Mouse (Mus musculus): Measurements from ENCODE around the gene Mettl7a1.
A peak's percentile ranks its signal among the peaks of the same experiment; 100 is the strongest.
"Not testable (repeated sequence)": the region's sequence is repeated elsewhere in the genome, so short reads cannot be mapped to it uniquely, and the experiment has no call there.

Gene Mettl7a1

DNA sequence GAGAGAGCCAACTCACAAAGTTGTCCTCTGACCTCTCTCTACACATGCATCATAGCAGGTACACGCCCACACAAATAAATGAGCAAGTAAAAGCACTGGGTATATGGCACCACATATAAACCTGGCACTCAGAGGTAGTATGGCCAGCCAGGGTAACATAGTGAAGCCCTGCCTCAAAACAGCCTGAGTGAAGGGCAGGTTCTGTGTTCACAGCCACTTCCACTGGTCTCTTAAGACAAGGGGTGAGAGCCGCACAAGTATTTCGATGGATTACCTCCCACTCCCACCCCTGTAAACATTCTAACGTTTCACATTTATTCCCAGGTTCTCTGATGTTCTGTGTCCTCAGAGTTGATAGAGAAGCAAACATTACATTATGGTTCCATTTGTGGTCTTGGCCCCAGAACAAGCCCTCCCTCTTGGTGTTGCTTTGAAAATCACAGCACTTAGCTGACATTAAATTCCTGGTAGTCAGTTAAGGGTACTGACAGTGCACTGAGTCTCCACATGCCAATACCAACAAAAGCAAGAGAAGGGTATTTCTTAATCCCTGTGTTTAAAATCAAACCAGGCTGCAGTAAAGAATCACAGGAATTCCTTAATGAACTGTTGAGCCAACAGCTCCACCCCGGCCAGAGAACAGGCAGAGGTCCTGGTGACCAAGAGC, 37.5 kb downstream of the Mettl7a1 start:
- not testable (repeated sequence) for DNase-seq (ENCODE audit: low read depth, low spot score)

DNA sequence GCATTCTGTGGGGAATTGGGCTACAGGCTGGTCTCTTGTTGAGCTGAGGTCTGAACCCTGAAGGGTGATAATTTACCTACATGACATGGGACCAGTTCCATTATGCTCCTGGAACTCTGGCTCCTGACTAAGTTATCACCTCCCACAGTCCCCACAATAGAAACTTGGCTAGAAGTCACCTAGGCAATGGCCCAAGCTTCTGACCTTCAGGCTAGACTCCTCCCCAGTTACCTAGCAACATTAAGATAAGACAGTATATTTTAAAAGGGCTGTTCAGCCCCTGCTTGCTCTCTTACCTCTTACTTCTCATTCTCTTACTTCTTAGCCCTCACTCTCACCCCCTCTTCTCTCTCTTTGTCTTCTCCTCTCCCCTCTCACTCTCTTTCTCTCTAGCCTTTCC, 41.5 kb downstream of the Mettl7a1 start:
- DNase-seq (ENCODE audit: low read depth, low spot score) = no peak

DNA sequence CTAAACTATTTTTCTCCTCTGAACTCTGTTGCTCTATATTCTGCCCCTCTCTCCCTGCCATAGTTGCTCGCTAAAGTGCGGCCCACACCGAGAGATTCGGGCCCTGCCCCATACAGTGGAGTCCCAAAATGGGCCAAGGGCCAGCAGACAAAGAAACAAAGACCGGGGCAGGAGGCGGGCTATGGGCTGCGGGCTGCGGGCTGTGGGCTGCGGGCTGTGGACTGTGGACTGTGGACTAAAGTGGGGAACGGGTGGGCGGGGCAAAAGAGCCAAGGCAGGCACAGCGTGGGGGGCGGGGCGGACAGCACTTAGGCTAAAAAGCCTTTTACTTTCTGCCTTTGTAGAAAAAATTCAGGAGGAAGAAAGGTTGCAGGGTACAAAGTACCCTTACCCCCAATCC, 42.8 kb downstream of the Mettl7a1 start:
- no peak for DNase-seq (ENCODE audit: low read depth, low spot score)

DNA sequence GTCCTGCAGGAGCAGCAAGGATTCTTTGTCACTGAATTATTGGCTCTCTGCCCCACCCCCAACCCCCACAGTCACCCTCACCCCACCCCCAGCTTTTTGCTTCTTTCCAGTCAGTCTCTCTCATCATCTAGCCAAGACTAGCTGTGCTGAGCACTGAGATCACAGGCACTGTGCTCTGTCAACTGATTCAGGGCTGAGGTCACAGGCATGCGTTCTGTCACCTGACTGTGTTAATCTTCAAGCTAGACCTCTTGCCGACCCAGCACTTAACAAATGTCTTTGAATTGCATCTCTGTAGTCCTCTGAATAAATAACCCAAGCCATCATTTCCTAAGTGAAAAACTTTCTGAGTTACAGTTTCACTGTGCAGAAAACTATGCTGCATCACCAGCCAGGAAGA, 45.6 kb downstream of the Mettl7a1 start:
- no peak for DNase-seq (ENCODE audit: low read depth, low spot score)

DNA sequence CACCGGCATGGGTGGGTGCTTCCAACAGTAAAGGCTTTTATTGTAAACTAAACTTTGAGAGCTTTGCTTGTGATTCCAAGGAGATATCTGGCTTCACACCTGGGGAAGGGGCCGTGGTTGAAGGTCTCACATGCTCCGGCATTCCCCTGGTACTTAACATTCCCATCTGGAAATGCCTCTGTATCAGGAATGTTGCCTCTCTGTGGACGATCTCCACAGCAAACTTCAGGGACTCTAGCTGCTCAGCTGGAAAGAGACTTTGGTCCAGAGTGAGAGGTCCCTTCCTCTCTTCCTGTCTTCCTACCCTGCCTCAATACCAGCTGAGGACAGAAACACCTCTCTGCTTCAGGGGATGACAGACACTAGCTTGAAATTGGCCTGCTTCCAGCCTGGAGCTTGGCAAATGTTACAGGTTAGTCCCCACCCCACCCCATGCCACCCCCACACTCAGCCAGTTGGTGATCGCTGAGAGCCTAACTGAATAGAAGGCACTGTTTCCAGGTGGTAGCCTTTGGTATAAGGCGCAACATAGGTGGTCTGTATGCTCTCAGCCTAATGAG, 47.6 kb downstream of the Mettl7a1 start:
- DNase-seq (ENCODE audit: low read depth, low spot score) = no peak

DNA sequence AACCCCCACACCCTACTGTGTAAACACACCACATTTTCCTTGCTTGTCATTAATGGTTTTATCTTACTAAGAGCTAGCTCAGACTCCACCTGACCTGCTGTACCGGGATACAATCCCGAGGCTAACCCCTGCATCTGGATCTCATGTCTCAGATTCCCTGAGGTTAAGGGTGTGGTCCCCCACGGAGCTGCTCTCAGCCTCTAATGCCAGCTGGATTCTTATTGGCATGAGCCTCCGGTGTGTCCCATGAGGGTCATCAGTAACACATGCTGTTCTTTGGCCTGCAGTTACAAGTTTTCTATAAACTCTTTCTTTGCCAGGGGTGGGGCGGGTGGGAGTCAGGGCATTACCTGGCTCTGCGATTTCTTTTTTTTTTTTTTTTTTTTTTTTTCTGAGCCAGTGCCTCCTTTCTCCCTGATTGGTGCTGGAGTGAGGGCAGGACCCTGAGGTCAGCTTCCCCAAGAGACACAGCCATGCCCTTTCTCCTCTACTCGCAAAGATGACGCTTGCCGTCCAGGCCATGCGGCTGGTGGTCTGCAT, 48.8 kb downstream of the Mettl7a1 start, which contains the start of the genes Methig1 and Mettl7a2:
Methig1 (plus strand) TSS at position 439 of the 540 bp plus-strand sequence.
Mettl7a2 (plus strand) TSS at position 490 of the 540 bp plus-strand sequence.
- DNase-seq (ENCODE audit: low read depth, low spot score) = no peak

DNA sequence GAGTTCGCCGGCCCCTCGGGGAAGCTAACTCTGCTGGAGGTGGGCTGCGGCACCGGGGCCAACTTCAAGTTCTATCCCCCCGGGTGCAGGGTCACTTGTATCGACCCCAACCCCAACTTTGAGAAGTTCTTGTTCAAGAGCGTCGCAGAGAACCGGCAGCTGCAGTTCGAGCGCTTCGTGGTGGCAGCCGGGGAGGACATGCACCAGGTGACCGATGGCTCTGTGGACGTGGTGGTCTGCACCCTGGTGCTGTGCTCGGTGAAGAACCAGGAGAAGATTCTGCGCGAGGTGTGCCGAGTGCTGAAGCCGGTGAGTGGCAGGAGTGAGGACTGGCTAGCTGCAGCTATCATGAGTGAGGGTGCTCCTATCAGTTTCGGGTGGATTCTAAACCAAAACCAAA, 49.5 kb downstream of the Mettl7a1 start:
- DNase-seq (ENCODE audit: low read depth, low spot score) = not testable (repeated sequence)

DNA sequence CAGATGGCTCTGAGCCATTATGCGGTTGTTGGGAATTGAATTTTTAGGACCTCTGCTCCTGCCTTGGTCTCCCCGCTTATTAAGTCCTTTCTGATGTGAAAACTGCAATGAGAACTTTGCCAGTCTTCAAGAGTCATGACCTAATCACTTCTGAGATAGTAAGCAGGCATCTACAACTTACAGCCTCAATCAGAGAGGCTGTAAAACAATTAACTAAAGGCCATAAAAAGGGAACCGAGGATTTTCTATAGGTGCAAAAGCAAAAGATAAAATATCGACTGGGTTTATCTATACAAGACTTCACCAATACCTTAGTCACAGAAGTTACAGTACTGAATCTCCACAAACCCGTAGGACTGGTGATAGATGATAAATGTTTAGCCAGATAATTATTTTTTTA, 51.9 kb downstream of the Mettl7a1 start:
- no peak for DNase-seq (ENCODE audit: low read depth, low spot score)

DNA sequence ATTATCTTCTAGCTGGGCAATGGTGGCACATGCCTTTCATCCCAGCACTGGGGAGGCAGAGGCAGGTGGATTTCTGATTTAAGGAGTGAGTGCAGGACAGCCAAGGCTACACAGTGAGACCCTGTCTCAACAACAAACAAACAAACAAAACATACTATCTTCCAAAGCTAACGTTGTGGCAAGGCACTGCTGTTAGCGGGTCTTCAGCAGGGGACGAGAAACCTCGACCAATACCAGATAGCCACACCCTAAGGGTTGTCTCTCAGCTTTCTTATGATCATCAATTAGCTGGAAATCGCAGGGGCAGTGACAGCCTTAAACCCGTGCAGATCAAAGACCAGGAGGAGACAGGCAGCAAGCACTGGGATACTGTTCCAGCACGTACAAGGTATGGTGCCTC, 60.3 kb downstream of the Mettl7a1 start, which contains the start of gene Higd1c:
Higd1c (plus strand) TSS at position 301 of the 400 bp plus-strand sequence.
- no peak for DNase-seq (ENCODE audit: low read depth, low spot score)

DNA sequence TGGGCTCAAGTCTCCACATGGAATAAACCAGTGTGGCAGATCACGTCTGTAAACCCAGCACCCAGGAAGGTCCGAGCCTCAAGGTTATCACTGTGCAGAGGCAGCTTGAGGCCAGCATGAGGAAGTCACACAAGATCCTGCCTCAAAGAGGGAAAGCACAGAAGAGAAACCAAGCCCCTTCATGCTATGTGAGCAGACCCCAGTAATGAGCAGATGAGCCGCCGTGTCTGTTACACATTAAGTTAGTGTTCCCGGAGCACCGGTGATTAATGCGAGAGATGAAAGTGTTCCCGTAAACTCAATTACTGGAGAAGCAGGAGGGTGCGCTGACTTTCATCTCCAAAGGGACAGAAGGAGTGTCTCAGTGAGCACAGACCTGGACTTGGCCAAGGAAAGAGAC, 62.0 kb downstream of the Mettl7a1 start:
- DNase-seq (ENCODE audit: low read depth, low spot score) = not testable (repeated sequence)

DNA sequence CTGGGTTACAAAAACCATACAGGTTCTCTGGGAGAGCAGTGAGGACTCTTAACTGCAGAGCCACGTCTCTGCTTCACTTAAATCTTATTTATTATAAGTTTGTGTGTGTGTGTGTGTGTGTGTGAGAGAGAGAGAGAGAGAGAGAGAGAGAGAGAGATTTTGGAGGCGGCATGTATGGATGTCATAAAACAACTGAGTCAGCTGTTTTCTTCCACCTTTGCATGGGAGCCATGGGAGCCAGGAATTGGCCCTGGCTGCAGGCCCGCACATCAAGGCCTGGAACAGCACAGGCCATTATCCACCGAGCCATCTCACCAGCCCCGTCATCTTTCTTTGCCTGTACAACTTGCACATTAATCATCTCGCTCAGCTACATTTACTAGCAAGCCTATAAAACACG, 63.2 kb downstream of the Mettl7a1 start:
- no peak for DNase-seq (ENCODE audit: low read depth, low spot score)

DNA sequence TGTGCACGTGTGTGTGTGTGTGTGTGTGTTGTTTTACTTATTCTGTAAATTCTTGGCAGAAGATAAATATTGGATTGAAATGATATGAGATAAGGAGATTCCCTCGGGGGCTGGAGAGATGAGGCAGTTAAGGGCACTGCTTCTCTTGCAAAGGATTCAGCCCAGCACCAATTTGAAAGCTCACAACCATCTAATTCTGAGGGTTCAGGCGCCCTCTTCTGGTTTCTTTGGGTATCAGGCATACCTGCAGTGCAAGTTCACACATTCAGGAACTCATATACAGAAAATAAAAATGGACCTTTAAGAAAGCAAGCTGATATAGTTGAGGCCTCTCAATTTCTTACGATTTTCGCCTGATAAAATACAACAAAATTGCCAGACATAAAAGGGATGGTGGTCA, 71.1 kb downstream of the Mettl7a1 start:
- peak; percentile 41 for DNase-seq (ENCODE audit: low read depth, low spot score)

DNA sequence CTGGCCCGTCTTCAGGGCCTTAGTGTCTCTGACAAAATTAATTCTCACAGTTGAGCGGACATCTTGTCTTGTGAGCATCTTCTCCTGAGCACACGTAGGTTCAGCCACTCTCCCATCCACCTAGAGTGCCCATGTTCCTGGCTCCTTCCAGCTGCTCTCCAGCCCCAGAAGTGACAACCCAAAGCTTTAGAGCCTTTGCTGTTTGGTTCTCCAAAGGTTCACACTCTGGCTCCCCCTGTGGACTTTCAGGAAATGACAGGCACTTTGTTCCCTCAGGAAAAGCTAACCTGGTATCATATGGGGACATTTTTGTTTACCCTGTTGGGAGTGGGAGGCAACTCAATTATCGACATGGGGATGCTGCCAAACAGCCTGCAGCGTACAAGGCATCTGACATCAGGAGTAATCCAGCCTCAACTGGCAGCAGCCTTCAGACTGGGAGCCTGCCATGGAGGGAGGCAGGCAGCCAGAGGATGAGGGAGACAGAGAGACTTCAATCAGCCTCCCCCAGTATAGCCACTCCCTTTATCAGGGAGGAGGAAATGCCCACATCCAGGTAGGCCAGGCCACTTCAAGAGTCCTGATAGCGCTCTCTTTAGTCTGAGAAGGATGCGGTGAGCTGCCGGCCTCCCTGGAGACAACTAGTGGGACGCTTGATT, 74.0 kb downstream of the Mettl7a1 start:
- DNase-seq (ENCODE audit: low read depth, low spot score) = not testable (repeated sequence)
